Mouse (Mus musculus) embryonic facial prominence, embryonic 13.5 days (tissue): ENCODE results near the gene Fam185a. TPM values are rescaled to one million over a fixed set of nuclear protein-coding genes. Genes with fewer than 3 reads are reported as not detected.

Source experiments
- ATAC-seq: fragments of 200-750 bp; cut with Nextera tagmentation; 2 replicates; pipeline ENCODE4 v1.8.0; 2017; ENCODE audit warnings: low read depth; ENCODE audit not compliant: insufficient number of reproducible peaks, insufficient read depth, low FRiP score, low TSS enrichment
- H3K27ac ChIP-seq: fragments of 300-500 bp; sonication (generic); 2 replicates; pipeline ENCODE4 v1.5.1; 2015; ENCODE audit warnings: moderate library complexity, mild to moderate bottlenecking, inconsistent platforms
- H3K27me3 ChIP-seq: fragments of 300-500 bp; sonication (generic); 2 replicates; pipeline ENCODE4 v1.6.1; 2015; ENCODE audit warnings: mild to moderate bottlenecking, inconsistent platforms
- H3K36me3 ChIP-seq: fragments of 300-500 bp; sonication (generic); 2 replicates; pipeline ENCODE4 v1.6.1; 2015; ENCODE audit warnings: mild to moderate bottlenecking, inconsistent platforms
- H3K4me1 ChIP-seq: fragments of 300-500 bp; sonication (generic); 2 replicates; pipeline ENCODE4 v1.6.1; 2015; ENCODE audit warnings: inconsistent platforms
- H3K4me2 ChIP-seq: fragments of 300-500 bp; sonication (generic); 2 replicates; pipeline ENCODE4 v1.6.1; 2015; ENCODE audit warnings: moderate library complexity, mild to moderate bottlenecking, inconsistent platforms
- H3K4me3 ChIP-seq: fragments of 300-500 bp; sonication (generic); 2 replicates; pipeline ENCODE4 v1.5.1; 2015; ENCODE audit warnings: mild to moderate bottlenecking, inconsistent platforms
- H3K9ac ChIP-seq: fragments of 300-500 bp; sonication (generic); 2 replicates; pipeline ENCODE4 v1.6.1; 2015; ENCODE audit warnings: mild to moderate bottlenecking, inconsistent platforms
- H3K9me3 ChIP-seq: fragments of 300-500 bp; sonication (generic); 2 replicates; pipeline ENCODE4 v1.6.1; 2016; ENCODE audit warnings: inconsistent platforms
- WGBS: fragments of 180-500 bp; shearing (Covaris S2); methylation state at CpG from one replicate; pipeline ENCODE4 v1.1.7; 2015; ENCODE audit warnings: mixed read lengths; 5-methylcytosine and 5-hydroxymethylcytosine counted together
- polyA plus RNA-seq: library from polyadenylated mRNA; unstranded; fragments of >200 nt; fragmentation: Nextera tagmentation; extraction: Ambion mirVana; gene quantifications from 2 replicates; pipeline ENCODE4 v1.2.1, GENCODE M21; 2015

The Fam185a gene
- polyA plus RNA-seq, 1 experiment from 2014 or later, result 5.3 TPM

- Histone ChIP-seq H3K27me3 (no peaks in the 10 kb centered on the region), H3K9ac (no peak overlapping the region), H3K4me1 (peaks cover 18% of the 10 kb centered on the region), H3K9me3 (no peaks in the 10 kb centered on the region), H3K4me2 (no peak overlapping the region), H3K4me3 (no peak overlapping the region), H3K36me3 (no peaks in the 10 kb centered on the region), H3K27ac (no peak overlapping the region)
- 57% methylated on average over 8 of the region's 8 CpGs for WGBS
- ATAC-seq, result no peak
Measured at GRCm38 (mm10) chr5:21436471-21436975, 11.8 kb downstream of the Fam185a start.

- no peaks in the 10 kb centered on the region for H3K36me3 ChIP-seq
- ATAC-seq, result no peak
- no peak overlapping the region for H3K9ac ChIP-seq
- H3K9me3 ChIP-seq, result no peaks in the 10 kb centered on the region
- no peaks in the 10 kb centered on the region for H3K27me3 ChIP-seq
- peaks cover 18% of the 10 kb centered on the region for H3K4me1 ChIP-seq
- no peak overlapping the region for H3K27ac ChIP-seq
- no peak overlapping the region for H3K4me3 ChIP-seq
- no peak overlapping the region for H3K4me2 ChIP-seq
- 89% methylated on average over 9 of the region's 9 CpGs for WGBS
Measured at GRCm38 (mm10) chr5:21438428-21438827, 13.7 kb downstream of the Fam185a start.

- Histone ChIP-seq H3K4me1 (peaks cover 17% of the 10 kb centered on the region), H3K36me3 (no peaks in the 10 kb centered on the region), H3K4me3 (no peak overlapping the region), H3K9ac (no peak overlapping the region), H3K4me2 (no peak overlapping the region), H3K27ac (no peak overlapping the region), H3K9me3 (no peaks in the 10 kb centered on the region), H3K27me3 (no peaks in the 10 kb centered on the region)
- ATAC-seq, result no peak
- 85% methylated on average over 7 of the region's 7 CpGs for whole genome bisulfite sequencing
Measured at GRCm38 (mm10) chr5:21439446-21440110, 14.8 kb downstream of the Fam185a start.

GRCm38 (mm10) chr5:21440833-21441530 lies 16.2 kb downstream of the Fam185a start:
- Histone ChIP-seq H3K36me3 (no peaks in the 10 kb centered on the region), H3K9me3 (no peaks in the 10 kb centered on the region), H3K9ac (no peak overlapping the region), H3K27ac (peak overlapping the region; percentile 39; the same call in 1 of the 2 replicates), H3K27me3 (no peaks in the 10 kb centered on the region), H3K4me3 (no peak overlapping the region), H3K4me1 (peaks cover 10% of the 10 kb centered on the region), H3K4me2 (no peak overlapping the region)
- 70% methylated on average over 8 of the region's 8 CpGs for WGBS
- peak; percentile 71; the same call in 1 of the 2 replicates for ATAC-seq

GRCm38 (mm10) chr5:21467387-21467786 lies 42.6 kb downstream of the Fam185a start:
- Histone ChIP-seq H3K27ac (0 out of 2 replicates have a peak overlapping the region, but pooled peaks have one; percentile 23), H3K4me1 (peaks cover 10% of the 10 kb centered on the region), H3K27me3 (no peaks in the 10 kb centered on the region), H3K4me3 (no peak overlapping the region), H3K9ac (no peak overlapping the region), H3K36me3 (no peaks in the 10 kb centered on the region), H3K9me3 (no peaks in the 10 kb centered on the region), H3K4me2 (no peak overlapping the region)
- ATAC-seq, result no peak
- 51% methylated on average over 7 of the region's 7 CpGs for WGBS

- no peaks in the 10 kb centered on the region for H3K9me3 ChIP-seq
- no peaks in the 10 kb centered on the region for H3K27me3 ChIP-seq
- no peak overlapping the region for H3K9ac ChIP-seq
- ATAC-seq, result no peak
- H3K27ac ChIP-seq, result no peak overlapping the region
- peaks cover 10% of the 10 kb centered on the region for H3K4me1 ChIP-seq
- no peak overlapping the region for H3K4me3 ChIP-seq
- no peaks in the 10 kb centered on the region for H3K36me3 ChIP-seq
- 72% methylated on average over 12 of the region's 12 CpGs for WGBS
- H3K4me2 ChIP-seq, result no peak overlapping the region
Measured at GRCm38 (mm10) chr5:21468100-21468499, 43.3 kb downstream of the Fam185a start.

GRCm38 (mm10) chr5:21478428-21478827 lies 53.7 kb downstream of the Fam185a start:
- Histone ChIP-seq H3K4me2 (no peak overlapping the region), H3K4me1 (peaks cover 28% of the 10 kb centered on the region), H3K9ac (no peak overlapping the region), H3K36me3 (0 out of 2 replicates have a peak, but pooled peaks cover 3% of the 10 kb centered on the region), H3K9me3 (no peaks in the 10 kb centered on the region), H3K4me3 (no peak overlapping the region), H3K27ac (no peak overlapping the region), H3K27me3 (no peaks in the 10 kb centered on the region)
- no peak for ATAC-seq
- 93% methylated on average over 5 of the region's 5 CpGs for WGBS

GRCm38 (mm10) chr5:21479746-21480145 lies 55.0 kb downstream of the Fam185a start:
- Histone ChIP-seq H3K27ac (no peak overlapping the region), H3K36me3 (0 out of 2 replicates have a peak, but pooled peaks cover 3% of the 10 kb centered on the region)
- WGBS, result 90% methylated on average over 5 of the region's 5 CpGs

GRCm38 (mm10) chr5:21481521-21481920 lies 56.8 kb downstream of the Fam185a start:
- no peaks in the 10 kb centered on the region for H3K9me3 ChIP-seq
- WGBS, result 79% methylated on average over 6 of the region's 6 CpGs
- H3K4me1 ChIP-seq, result peaks cover 41% of the 10 kb centered on the region
- no peak for ATAC-seq
- no peak overlapping the region for H3K9ac ChIP-seq
- no peaks in the 10 kb centered on the region for H3K27me3 ChIP-seq
- H3K4me3 ChIP-seq, result no peak overlapping the region
- no peak overlapping the region for H3K27ac ChIP-seq
- no peak overlapping the region for H3K4me2 ChIP-seq
- 0 out of 2 replicates have a peak, but pooled peaks cover 3% of the 10 kb centered on the region for H3K36me3 ChIP-seq

More at GRCm38 (mm10) chr5:21479746-21480145, 55.0 kb downstream of the Fam185a start:
- no peak for ATAC-seq
- Histone ChIP-seq H3K4me1 (peaks cover 30% of the 10 kb centered on the region), H3K4me3 (no peak overlapping the region), H3K4me2 (no peak overlapping the region), H3K9ac (no peak overlapping the region), H3K9me3 (no peaks in the 10 kb centered on the region), H3K27me3 (no peaks in the 10 kb centered on the region)

- Histone ChIP-seq H3K4me3 (no peak overlapping the region), H3K4me2 (no peak overlapping the region), H3K27ac (peak overlapping the region; percentile 48), H3K9me3 (no peaks in the 10 kb centered on the region), H3K36me3 (0 out of 2 replicates have a peak, but pooled peaks cover 3% of the 10 kb centered on the region), H3K4me1 (peaks cover 49% of the 10 kb centered on the region), H3K27me3 (no peaks in the 10 kb centered on the region), H3K9ac (0 out of 2 replicates have a peak overlapping the region, but pooled peaks have one; percentile 6)
- no peak for ATAC-seq
- WGBS, result 53% methylated on average over 11 of the region's 11 CpGs
Measured at GRCm38 (mm10) chr5:21482446-21483222, 57.9 kb downstream of the Fam185a start.

- Histone ChIP-seq H3K4me3 (no peak overlapping the region), H3K9me3 (no peaks in the 10 kb centered on the region), H3K27me3 (no peaks in the 10 kb centered on the region), H3K4me2 (no peak overlapping the region), H3K36me3 (0 out of 2 replicates have a peak, but pooled peaks cover 3% of the 10 kb centered on the region), H3K27ac (peak overlapping the region; percentile 48), H3K9ac (0 out of 2 replicates have a peak overlapping the region, but pooled peaks have one; percentile 6), H3K4me1 (peaks cover 52% of the 10 kb centered on the region)
- WGBS, result 24% methylated on average over 8 of the region's 8 CpGs
- ATAC-seq, result no peak
Measured at GRCm38 (mm10) chr5:21483275-21483674, 58.5 kb downstream of the Fam185a start.
